ENCODE assay signal across 8 mouse cellular contexts in genomic region chr11:58235152-58235551, GRCm38 (mm10). TPM values are rescaled to one million over a fixed set of nuclear protein-coding genes. Genes with fewer than 3 reads are reported as not detected.
DNase-seq lines count a peak whose midpoint lies in the region; ATAC-seq and TF ChIP-seq lines count a peak whose summit lies in the region.
"Had no signal": no experiment of that assay in that cellular context is flagged by ENCODE, and none has a peak within 500 bp of the region (broad histone marks: within the 10 kb centered on the region; RNA-seq: fewer than 3 reads in every experiment).

No protein-coding gene starts in this region.

- H3K9ac ChIP-seq in midbrain, embryonic 13.5 days (replicated peaks): no peak overlapping the region

- no peak for ATAC-seq in midbrain, embryonic 13.5 days

- no peak overlapping the region for H3K4me3 ChIP-seq in midbrain, embryonic 10.5 days
- H3K4me3 ChIP-seq in midbrain, embryonic 13.5 days (replicated peaks): no peak overlapping the region
- H3K4me3 ChIP-seq in embryonic fibroblast, embryonic 13.5 days (ENCODE audit: insufficient read depth, low read length): no peak overlapping the region

- DNase-seq in midbrain, embryonic 10.5 days (ENCODE audit: low spot score): peak; percentile 40
- peak; percentile 90 for DNase-seq in R1 (ENCODE audit: low read depth, low spot score)
- peak; percentile 41 for DNase-seq in lung, postnatal 25 days (ENCODE audit: low spot score)
- DNase-seq in layer of hippocampus, adult 9-11 months: no peak
- DNase-seq in right cerebral cortex, adult 2 months (ENCODE audit: low spot score in 2 of 2): no peak

- no peaks in the 10 kb centered on the region for H3K36me3 ChIP-seq in midbrain, embryonic 10.5 days
- H3K36me3 ChIP-seq in midbrain, embryonic 13.5 days: no peaks in the 10 kb centered on the region

- H3K9me3 ChIP-seq in midbrain, embryonic 10.5 days (replicated peaks): no peaks in the 10 kb centered on the region
- no peaks in the 10 kb centered on the region for H3K9me3 ChIP-seq in midbrain, embryonic 13.5 days

- peaks cover 18% of the 10 kb centered on the region for H3K4me1 ChIP-seq in midbrain, embryonic 10.5 days
- peaks cover 11% of the 10 kb centered on the region; the same call in 1 of the 2 replicates for H3K4me1 ChIP-seq in midbrain, embryonic 13.5 days (replicated peaks)
- H3K4me1 ChIP-seq in embryonic fibroblast, embryonic 13.5 days (ENCODE audit: control insufficient read depth, insufficient read depth, low read length): no peaks in the 10 kb centered on the region

- no peak overlapping the region for H3K4me2 ChIP-seq in midbrain, embryonic 13.5 days (replicated peaks)

- TF ChIP-seq CTCF in embryonic fibroblast, embryonic 13.5 days (IDR thresholded peaks at IDR 0.05; ENCODE audit: borderline replicate concordance, insufficient read depth, low read length): peak; percentile 58; the same call in 1 of the 2 replicates

- H3K27me3 ChIP-seq in midbrain, embryonic 10.5 days (ENCODE audit: low read depth, poor library complexity, severe bottlenecking): no peaks in the 10 kb centered on the region; the same call in 1 of the 2 replicates
- H3K27me3 ChIP-seq in midbrain, embryonic 13.5 days: no peaks in the 10 kb centered on the region; the same call in 1 of the 2 replicates

- H3K27ac ChIP-seq in midbrain, embryonic 10.5 days (replicated peaks): no peak overlapping the region
- H3K27ac ChIP-seq in midbrain, embryonic 13.5 days: no peak overlapping the region
- no peak overlapping the region for H3K27ac ChIP-seq in embryonic fibroblast, embryonic 13.5 days (ENCODE audit: insufficient read depth, low read length)

- WGBS in midbrain, embryonic 10.5 days: 8% methylated on average over 6 of the region's 6 CpGs
- 15% methylated on average over 6 of the region's 6 CpGs for WGBS in midbrain, embryonic 13.5 days

- no peak for TF ChIP-seq POLR2A in embryonic fibroblast, embryonic 13.5 days (IDR thresholded peaks at IDR 0.05; ENCODE audit: low read depth, low read length)

RNA-seq across cellular contexts. Expression of gene Irgm2, which starts 35.7 kb away (rescaled TPM):
- 0.56 and 0.57 TPM in 2 replicates for polyA plus RNA-seq in midbrain, embryonic 10.5 days (2016; fragmentation: Nextera tagmentation; extraction: Ambion mirVana)
- 0.67 and 0.98 TPM in 2 replicates for polyA plus RNA-seq in midbrain, embryonic 13.5 days (2015; fragmentation: Nextera tagmentation; extraction: Ambion mirVana)
- polyA plus RNA-seq in embryonic fibroblast, embryonic 13.5 days (2011; ENCODE audit: insufficient read length, low read depth, missing spikeins): 10.0 and 12.3 TPM in 2 replicates

RNA-seq across cellular contexts. Expression of gene Igtp, which starts 35.8 kb away (rescaled TPM):
- 1.0 and 2.0 TPM in 2 replicates for polyA plus RNA-seq in midbrain, embryonic 10.5 days (2016; fragmentation: Nextera tagmentation; extraction: Ambion mirVana)
- polyA plus RNA-seq in midbrain, embryonic 13.5 days (2015; fragmentation: Nextera tagmentation; extraction: Ambion mirVana): 1.3 and 1.6 TPM in 2 replicates
- 8.3 and 11.7 TPM in 2 replicates for polyA plus RNA-seq in embryonic fibroblast, embryonic 13.5 days (2011; ENCODE audit: insufficient read length, low read depth, missing spikeins)

RNA-seq across cellular contexts. Expression of gene 4930438A08Rik, which starts 39.4 kb away (rescaled TPM):
- not detected in 2 replicates for polyA plus RNA-seq in midbrain, embryonic 10.5 days (2016; fragmentation: Nextera tagmentation; extraction: Ambion mirVana)
- not detected in 2 replicates for polyA plus RNA-seq in midbrain, embryonic 13.5 days (2015; fragmentation: Nextera tagmentation; extraction: Ambion mirVana)
- polyA plus RNA-seq in embryonic fibroblast, embryonic 13.5 days (2011; ENCODE audit: insufficient read length, low read depth, missing spikeins): not detected in 2 replicates
- polyA plus RNA-seq: heart, embryonic 14.5 days had no signal

Comparison
In these comparisons a context has a peak if more than half of its experiments do, and no peak if none do; other contexts are left out.
1. DNase-seq: peak in midbrain, embryonic 10.5 days (single experiment), R1 (single experiment) and lung, postnatal 25 days (single experiment); none in layer of hippocampus, adult 9-11 months (single experiment) and right cerebral cortex, adult 2 months (0 of 2).